ENCODE assay signal across 12 mouse cellular contexts in genomic region chr6:38048800-38049561, GRCm38 (mm10). TPM values are rescaled to one million over a fixed set of nuclear protein-coding genes. Genes with fewer than 3 reads are reported as not detected.
DNase-seq lines count a peak whose midpoint lies in the region; ATAC-seq and TF ChIP-seq lines count a peak whose summit lies in the region.
"Had no signal": no experiment of that assay in that cellular context is flagged by ENCODE, and none has a peak within 500 bp of the region (broad histone marks: within the 10 kb centered on the region; RNA-seq: fewer than 3 reads in every experiment).

No protein-coding gene starts in this region.

- H3K4me2 ChIP-seq in heart, embryonic 14.5 days (ENCODE audit: low read length): no peak overlapping the region
- H3K4me2 ChIP-seq in liver, postnatal 0 days (ENCODE audit: low read depth, low read length): no peak overlapping the region
- H3K4me2 ChIP-seq: forebrain, embryonic 12.5 days had no signal

- H3K27ac ChIP-seq in heart, embryonic 14.5 days (replicated peaks in 1 of 2; ENCODE audit: control insufficient read depth in 1 of 2, insufficient read depth in 1 of 2, low read depth in 2 of 2, low read length in 2 of 2): peak overlapping the region; percentile 62 to 76
- 0 out of 2 replicates have a peak overlapping the region, but pooled peaks have one; percentile 1 for H3K27ac ChIP-seq in liver, postnatal 0 days (ENCODE audit: low read depth)
- H3K27ac ChIP-seq: forebrain, embryonic 12.5 days had no signal

- WGBS in heart, embryonic 14.5 days: 43% methylated on average over 6 of the region's 6 CpGs
- WGBS in liver, postnatal 0 days (ENCODE audit: insufficient replicate concordance): 56% methylated on average over 6 of the region's 6 CpGs

- H3K9me3 ChIP-seq in heart, embryonic 14.5 days (ENCODE audit: control insufficient read depth, low read length): peaks cover 4% of the 10 kb centered on the region; the same call in 1 of the 2 replicates
- H3K9me3 ChIP-seq in liver, postnatal 0 days (ENCODE audit: low read length): no peaks in the 10 kb centered on the region
- H3K9me3 ChIP-seq: forebrain, embryonic 12.5 days; G1E had no signal

- intact Hi-C loops in gastrocnemius, postnatal 36 days (cut with DNase I): no loop called here

- no peak overlapping the region for H3K9ac ChIP-seq in heart, embryonic 14.5 days (ENCODE audit: low read length)
- no peak overlapping the region for H3K9ac ChIP-seq in liver, postnatal 0 days (replicated peaks)
- H3K9ac ChIP-seq: forebrain, embryonic 12.5 days had no signal

- peak; percentile 86 for DNase-seq in kidney, postnatal 10 days
- DNase-seq in kidney, adult 8-10 months: no peak
- DNase-seq in liver, postnatal 0 days: no peak
- no peak for DNase-seq in urinary bladder, adult 2 months (ENCODE audit: low spot score)
- no peak for DNase-seq in adrenal gland, adult 8-10 months
- DNase-seq in gastrocnemius, postnatal 36 days: no peak
- DNase-seq: right cerebral cortex, postnatal 25 days had no signal

- TF ChIP-seq EP300 in liver, postnatal 0 days (IDR thresholded peaks at IDR 0.05; ENCODE audit: low read depth): no peak

- no peak for TF ChIP-seq CTCF in liver, postnatal 0 days (IDR thresholded peaks at IDR 0.05; ENCODE audit: low read depth)

- ATAC-seq in common myeloid progenitor, adult 5-6 weeks (replicated peaks; ENCODE audit: low read depth, poor library complexity, severe bottlenecking): peak; percentile 32; the same call in 1 of the 2 replicates
- ATAC-seq in heart, embryonic 14.5 days (ENCODE audit: insufficient number of reproducible peaks, insufficient read depth, low FRiP score, low read depth): peak; percentile 70
- no peak for ATAC-seq in liver, postnatal 0 days
- ATAC-seq: midbrain, embryonic 16.5 days had no signal

- no peaks in the 10 kb centered on the region for H3K36me3 ChIP-seq in heart, embryonic 14.5 days (ENCODE audit: control insufficient read depth, insufficient read depth, low read length)
- no peaks in the 10 kb centered on the region for H3K36me3 ChIP-seq in liver, postnatal 0 days (replicated peaks; ENCODE audit: insufficient read depth, low read length)
- H3K36me3 ChIP-seq: forebrain, embryonic 12.5 days; G1E had no signal

- no peaks in the 10 kb centered on the region for H3K27me3 ChIP-seq in heart, embryonic 14.5 days (ENCODE audit: control insufficient read depth, insufficient read depth, low read length)
- H3K27me3 ChIP-seq in liver, postnatal 0 days (ENCODE audit: insufficient read depth, low read length): no peaks in the 10 kb centered on the region
- H3K27me3 ChIP-seq: forebrain, embryonic 12.5 days had no signal

- peaks cover 9% of the 10 kb centered on the region in 2 experiments; a peak in 2 of 4 replicates for H3K4me1 ChIP-seq in heart, embryonic 14.5 days (ENCODE audit: control insufficient read depth in 2 of 2, insufficient read depth in 2 of 2, low read length in 2 of 2)
- no peaks in the 10 kb centered on the region for H3K4me1 ChIP-seq in liver, postnatal 0 days (ENCODE audit: insufficient read depth)

- H3K4me3 ChIP-seq in heart, embryonic 14.5 days (ENCODE audit: control insufficient read depth in 1 of 2, insufficient read depth in 1 of 2, low read depth in 1 of 2, low read length in 2 of 2): no peak overlapping the region
- no peak overlapping the region for H3K4me3 ChIP-seq in liver, postnatal 0 days (ENCODE audit: low read depth, low read length)
- H3K4me3 ChIP-seq: forebrain, embryonic 12.5 days had no signal

RNA-seq across cellular contexts. Expression of gene Svopl, which starts 2.2 kb away (rescaled TPM):
- total RNA-seq in common myeloid progenitor, adult 5-6 weeks (2017): not detected in 2 replicates
- polyA plus RNA-seq in heart, embryonic 14.5 days (2014; fragmentation: Nextera tagmentation; extraction: Ambion mirVana): 0.13 and 0.16 TPM in 2 replicates
- 0.08 and 0.15 TPM in 2 replicates for polyA plus RNA-seq in liver, postnatal 0 days (2015; fragmentation: Nextera tagmentation; extraction: Ambion mirVana)
- 1.8 and 2.2 TPM in 2 replicates for polyA plus RNA-seq in urinary bladder, adult 2 months (2012; rRNA removed)
- 1 to 10 TPM in 2 of 4 experiments, under 1 TPM in 2; 0.70 to 1.1 (median 0.96) TPM for total RNA-seq in adrenal gland, adult 8-10 months (2022)
- under 1 TPM in 1 of 2 experiments, not detected in 1; 0.10 TPM for total RNA-seq in gastrocnemius, postnatal 36 days (2021)
- total RNA-seq: G1E had no signal
- polyA plus RNA-seq: G1E had no signal
